ENCODE assay signal across 9 mouse cellular contexts in genomic region chr12:112955800-112956199, GRCm38 (mm10). TPM values are rescaled to one million over a fixed set of nuclear protein-coding genes. Genes with fewer than 3 reads are reported as not detected.
DNase-seq lines count a peak whose midpoint lies in the region; ATAC-seq lines count a peak whose summit lies in the region.
"Had no signal": no experiment of that assay in that cellular context is flagged by ENCODE, and none has a peak within 500 bp of the region (broad histone marks: within the 10 kb centered on the region; RNA-seq: fewer than 3 reads in every experiment).

No protein-coding gene starts in this region.

- no peak overlapping the region for H3K9ac ChIP-seq in midbrain, embryonic 16.5 days (ENCODE audit: low read depth, low read length)
- no peak overlapping the region for H3K9ac ChIP-seq in intestine, embryonic 14.5 days (ENCODE audit: low read length)

- ATAC-seq in midbrain, embryonic 16.5 days: no peak
- peak; percentile 34; the same call in 1 of the 2 replicates for ATAC-seq in intestine, embryonic 14.5 days (replicated peaks; ENCODE audit: low FRiP score, low TSS enrichment, low read depth)
- ATAC-seq: Patski had no signal

- intact Hi-C loops in left cerebral cortex, postnatal 14 days (cut with DNase I): no loop called here

- peaks cover 9% of the 10 kb centered on the region; the same call in 1 of the 2 replicates for H3K27me3 ChIP-seq in midbrain, embryonic 10.5 days (ENCODE audit: low read depth, poor library complexity, severe bottlenecking)
- H3K27me3 ChIP-seq in midbrain, embryonic 16.5 days (ENCODE audit: control insufficient read depth, insufficient read depth, low read depth, low read length): no peaks in the 10 kb centered on the region
- H3K27me3 ChIP-seq in intestine, embryonic 14.5 days (replicated peaks; ENCODE audit: control insufficient read depth, insufficient read depth, low read length): no peaks in the 10 kb centered on the region
- H3K27me3 ChIP-seq: Patski had no signal

- peak; percentile 78 for DNase-seq in midbrain, embryonic 10.5 days (ENCODE audit: low spot score)
- DNase-seq in cerebellum, adult 9-10 months: peak; percentile 89
- peak; percentile 62 to 73 for DNase-seq in frontal cortex, postnatal 14 days (ENCODE audit: low spot score in 2 of 2)
- peak; percentile 88 for DNase-seq in intestine, embryonic 14.5 days (ENCODE audit: low spot score)
- DNase-seq in left cerebral cortex, postnatal 14 days (ENCODE audit: low spot score in 2 of 2): peak; percentile 78 to 79
- DNase-seq in mesoderm, embryonic 11.5 days (ENCODE audit: low read depth, low spot score): peak; percentile 76
- DNase-seq in spleen, adult 18-20 months: peak; percentile 45 to 79

- no peak overlapping the region for H3K27ac ChIP-seq in midbrain, embryonic 10.5 days (replicated peaks)
- no peak overlapping the region for H3K27ac ChIP-seq in midbrain, embryonic 16.5 days (ENCODE audit: low read length)
- H3K27ac ChIP-seq in intestine, embryonic 14.5 days (ENCODE audit: low read depth): no peak overlapping the region

- 36% methylated on average over 4 of the region's 4 CpGs for WGBS in midbrain, embryonic 10.5 days
- 32% methylated on average over 4 of the region's 4 CpGs for whole genome bisulfite sequencing in midbrain, embryonic 16.5 days
- WGBS in intestine, embryonic 14.5 days: 32% methylated on average over 4 of the region's 4 CpGs

- H3K9me3 ChIP-seq in midbrain, embryonic 10.5 days (replicated peaks): no peaks in the 10 kb centered on the region
- H3K9me3 ChIP-seq in midbrain, embryonic 16.5 days (replicated peaks; ENCODE audit: control insufficient read depth, low read length, poor library complexity, severe bottlenecking): no peaks in the 10 kb centered on the region
- no peaks in the 10 kb centered on the region for H3K9me3 ChIP-seq in intestine, embryonic 14.5 days (ENCODE audit: control insufficient read depth, low read length)

- H3K4me1 ChIP-seq in midbrain, embryonic 10.5 days: peaks cover 19% of the 10 kb centered on the region
- peaks cover 2% of the 10 kb centered on the region; the same call in 1 of the 2 replicates for H3K4me1 ChIP-seq in midbrain, embryonic 16.5 days (ENCODE audit: control insufficient read depth, insufficient read depth, low read length)
- H3K4me1 ChIP-seq in intestine, embryonic 14.5 days (replicated peaks; ENCODE audit: control insufficient read depth, insufficient read depth, low read length): no peaks in the 10 kb centered on the region; the same call in 1 of the 2 replicates

- no peak overlapping the region for H3K4me3 ChIP-seq in midbrain, embryonic 10.5 days
- no peak overlapping the region for H3K4me3 ChIP-seq in midbrain, embryonic 16.5 days (ENCODE audit: low read depth, low read length)
- no peak overlapping the region for H3K4me3 ChIP-seq in intestine, embryonic 14.5 days (ENCODE audit: low read depth, low read length)

- H3K36me3 ChIP-seq in midbrain, embryonic 10.5 days: peaks cover 40% of the 10 kb centered on the region
- peaks cover 10% of the 10 kb centered on the region for H3K36me3 ChIP-seq in midbrain, embryonic 16.5 days (ENCODE audit: control insufficient read depth, insufficient read depth, low read length)
- peaks cover 19% of the 10 kb centered on the region for H3K36me3 ChIP-seq in intestine, embryonic 14.5 days (ENCODE audit: control insufficient read depth, insufficient read depth, low read length)

- H3K4me2 ChIP-seq in midbrain, embryonic 16.5 days (ENCODE audit: low read length): no peak overlapping the region
- H3K4me2 ChIP-seq in intestine, embryonic 14.5 days (ENCODE audit: low read length): no peak overlapping the region

RNA-seq across cellular contexts. Expression of gene Nudt14, which starts 13.9 kb away (rescaled TPM):
- 66.4 and 76.4 TPM in 2 replicates for polyA plus RNA-seq in midbrain, embryonic 10.5 days (2016; fragmentation: Nextera tagmentation; extraction: Ambion mirVana)
- 48.0 and 53.1 TPM in 2 replicates for polyA plus RNA-seq in midbrain, embryonic 16.5 days (2015; fragmentation: Nextera tagmentation; extraction: Ambion mirVana)
- 102 and 105 TPM in 2 replicates for polyA plus RNA-seq in intestine, embryonic 14.5 days (2014; fragmentation: Nextera tagmentation; extraction: Ambion mirVana)
- 10 to 100 TPM in 1 of 2 experiments, 1 to 10 TPM in 1; 9.5 to 11.0 TPM for total RNA-seq in left cerebral cortex, postnatal 14 days (2021)

RNA-seq across cellular contexts. Expression of gene Btbd6, which starts 20.5 kb away (rescaled TPM):
- 20.5 and 22.7 TPM in 2 replicates for polyA plus RNA-seq in midbrain, embryonic 10.5 days (2016; fragmentation: Nextera tagmentation; extraction: Ambion mirVana)
- 55.5 and 58.8 TPM in 2 replicates for polyA plus RNA-seq in midbrain, embryonic 16.5 days (2015; fragmentation: Nextera tagmentation; extraction: Ambion mirVana)
- 21.7 and 23.2 TPM in 2 replicates for polyA plus RNA-seq in intestine, embryonic 14.5 days (2014; fragmentation: Nextera tagmentation; extraction: Ambion mirVana)
- 10 to 100 TPM; 54.4 to 55.9 TPM for total RNA-seq in left cerebral cortex, postnatal 14 days (2021)

RNA-seq across cellular contexts. Expression of gene Jag2, which starts 26.2 kb away (rescaled TPM):
- 2.4 and 2.8 TPM in 2 replicates for polyA plus RNA-seq in midbrain, embryonic 10.5 days (2016; fragmentation: Nextera tagmentation; extraction: Ambion mirVana)
- polyA plus RNA-seq in midbrain, embryonic 16.5 days (2015; fragmentation: Nextera tagmentation; extraction: Ambion mirVana): 10.4 and 14.8 TPM in 2 replicates
- 4.1 and 4.4 TPM in 2 replicates for polyA plus RNA-seq in intestine, embryonic 14.5 days (2014; fragmentation: Nextera tagmentation; extraction: Ambion mirVana)
- total RNA-seq in left cerebral cortex, postnatal 14 days (2021): 10 to 100 TPM; 60.2 to 61.2 TPM

RNA-seq across cellular contexts. Expression of gene Brf1, which starts 44.7 kb away (rescaled TPM):
- 51.6 and 58.2 TPM in 2 replicates for polyA plus RNA-seq in midbrain, embryonic 10.5 days (2016; fragmentation: Nextera tagmentation; extraction: Ambion mirVana)
- 44.2 and 46.5 TPM in 2 replicates for polyA plus RNA-seq in midbrain, embryonic 16.5 days (2015; fragmentation: Nextera tagmentation; extraction: Ambion mirVana)
- polyA plus RNA-seq in intestine, embryonic 14.5 days (2014; fragmentation: Nextera tagmentation; extraction: Ambion mirVana): 53.8 and 55.8 TPM in 2 replicates
- total RNA-seq in left cerebral cortex, postnatal 14 days (2021): 10 to 100 TPM; 49.0 to 51.1 TPM

RNA-seq across cellular contexts. Expression of gene Pacs2, which starts 58.5 kb away (rescaled TPM):
- polyA plus RNA-seq in midbrain, embryonic 10.5 days (2016; fragmentation: Nextera tagmentation; extraction: Ambion mirVana): 17.7 and 22.0 TPM in 2 replicates
- 27.6 and 32.3 TPM in 2 replicates for polyA plus RNA-seq in midbrain, embryonic 16.5 days (2015; fragmentation: Nextera tagmentation; extraction: Ambion mirVana)
- 12.5 and 14.3 TPM in 2 replicates for polyA plus RNA-seq in intestine, embryonic 14.5 days (2014; fragmentation: Nextera tagmentation; extraction: Ambion mirVana)
- total RNA-seq in left cerebral cortex, postnatal 14 days (2021): 10 to 100 TPM; 86.6 to 97.6 TPM
